Mouse (Mus musculus) kidney, embryonic 16.5 days (tissue): ENCODE results near the gene Dnah1. TPM values are rescaled to one million over a fixed set of nuclear protein-coding genes. Genes with fewer than 3 reads are reported as not detected.

Source experiments
- ATAC-seq: fragments of 200-750 bp; cut with Nextera tagmentation; 2 replicates; pipeline ENCODE4 v1.8.0; 2017; ENCODE audit warnings: moderate TSS enrichment; ENCODE audit not compliant: low FRiP score, low TSS enrichment
- H3K27ac ChIP-seq: fragments of 300-500 bp; sonication (generic); 2 replicates; pipeline ENCODE4 v1.5.1; 2014; ENCODE audit warnings: low read length
- H3K27me3 ChIP-seq: fragments of 300-500 bp; sonication (generic); 2 replicates; pipeline ENCODE4 v1.6.1; 2014; ENCODE audit warnings: low read length, control low read depth, mixed read lengths; ENCODE audit not compliant: insufficient read depth
- H3K36me3 ChIP-seq: fragments of 300-500 bp; sonication (generic); 2 replicates; pipeline ENCODE4 v1.6.1; 2014; ENCODE audit warnings: low read length, control low read depth, mixed read lengths; ENCODE audit not compliant: insufficient read depth
- H3K4me1 ChIP-seq: fragments of 300-500 bp; sonication (generic); 2 replicates; pipeline ENCODE4 v1.6.1; 2014; ENCODE audit warnings: low read length, control low read depth, mixed read lengths; ENCODE audit not compliant: insufficient read depth
- H3K4me2 ChIP-seq: fragments of 300-500 bp; sonication (generic); replicated peaks from 2 replicates; pipeline ENCODE4 v1.6.1; 2014; ENCODE audit warnings: low read depth, low read length
- H3K4me3 ChIP-seq: fragments of 300-500 bp; sonication (generic); 2 replicates; pipeline ENCODE4 v1.5.1; 2014; ENCODE audit warnings: mild to moderate bottlenecking, low read length
- H3K9ac ChIP-seq: fragments of 300-500 bp; sonication (generic); replicated peaks from 2 replicates; pipeline ENCODE4 v1.6.1; 2014; ENCODE audit warnings: low read length
- H3K9me3 ChIP-seq: fragments of 300-500 bp; sonication (generic); 2 replicates; pipeline ENCODE4 v1.6.1; 2016; ENCODE audit warnings: low read length, control low read depth
- WGBS: fragments of 180-500 bp; shearing (Covaris S2); extraction: QIAGEN DNeasy Blood & Tissue Kit; methylation state at CpG from one replicate; pipeline ENCODE4 v1.1.7; 2014; 5-methylcytosine and 5-hydroxymethylcytosine counted together
- polyA plus RNA-seq: library from polyadenylated mRNA; unstranded; fragments of >200 nt; fragmentation: Nextera tagmentation; extraction: Ambion mirVana; gene quantifications from 2 replicates; pipeline ENCODE4 v1.2.1, GENCODE M21; 2015

Dnah1 gene
- polyA plus RNA-seq, 1 experiment from 2014 or later, result 7.7 TPM

- H3K36me3 ChIP-seq, result peaks cover 4% of the 10 kb centered on the region
- no peaks in the 10 kb centered on the region for H3K9me3 ChIP-seq
- no peak overlapping the region for H3K27ac ChIP-seq
- H3K9ac ChIP-seq, result no peak overlapping the region
- peaks cover 15% of the 10 kb centered on the region for H3K4me1 ChIP-seq
- no peak overlapping the region for H3K4me3 ChIP-seq
- H3K4me2 ChIP-seq, result no peak overlapping the region
- WGBS, result 91% methylated on average over 6 of the region's 6 CpGs
- no peak for ATAC-seq
- H3K27me3 ChIP-seq, result no peaks in the 10 kb centered on the region
Measured at GRCm38 (mm10) chr14:31248396-31248795, 75.3 kb downstream of the Dnah1 start.

GRCm38 (mm10) chr14:31245946-31246345 lies 77.8 kb downstream of the Dnah1 start:
- no peaks in the 10 kb centered on the region for H3K36me3 ChIP-seq
- no peak for ATAC-seq
- H3K9me3 ChIP-seq, result no peaks in the 10 kb centered on the region
- H3K4me3 ChIP-seq, result no peak overlapping the region
- H3K27ac ChIP-seq, result no peak overlapping the region
- 0 out of 2 replicates have a peak, but pooled peaks cover 5% of the 10 kb centered on the region for H3K4me1 ChIP-seq
- WGBS, result 77% methylated on average over 1 of the region's 1 CpGs
- H3K27me3 ChIP-seq, result no peaks in the 10 kb centered on the region
- no peak overlapping the region for H3K4me2 ChIP-seq
- H3K9ac ChIP-seq, result no peak overlapping the region

- Histone ChIP-seq H3K27me3 (no peaks in the 10 kb centered on the region), H3K4me3 (no peak overlapping the region), H3K4me1 (no peaks in the 10 kb centered on the region), H3K27ac (no peak overlapping the region), H3K4me2 (no peak overlapping the region), H3K36me3 (no peaks in the 10 kb centered on the region), H3K9me3 (no peaks in the 10 kb centered on the region), H3K9ac (no peak overlapping the region)
- no peak for ATAC-seq
- 73% methylated on average over 1 of the region's 1 CpGs for WGBS
Measured at GRCm38 (mm10) chr14:31244777-31245176, 78.9 kb downstream of the Dnah1 start.

GRCm38 (mm10) chr14:31240528-31240927 lies 83.2 kb downstream of the Dnah1 start:
- no peak for ATAC-seq
- Histone ChIP-seq H3K4me2 (no peak overlapping the region), H3K4me1 (no peaks in the 10 kb centered on the region), H3K4me3 (no peak overlapping the region), H3K9me3 (no peaks in the 10 kb centered on the region), H3K36me3 (no peaks in the 10 kb centered on the region), H3K9ac (no peak overlapping the region), H3K27me3 (no peaks in the 10 kb centered on the region), H3K27ac (no peak overlapping the region)
- WGBS, result 49% methylated on average over 3 of the region's 3 CpGs

- no peak overlapping the region for H3K9ac ChIP-seq
- ATAC-seq, result no peak
- H3K4me3 ChIP-seq, result no peak overlapping the region
- no peaks in the 10 kb centered on the region for H3K9me3 ChIP-seq
- no peaks in the 10 kb centered on the region for H3K36me3 ChIP-seq
- no peaks in the 10 kb centered on the region for H3K27me3 ChIP-seq
- WGBS, result 82% methylated on average over 7 of the region's 7 CpGs
- peaks cover 6% of the 10 kb centered on the region; the same call in 1 of the 2 replicates for H3K4me1 ChIP-seq
- H3K27ac ChIP-seq, result no peak overlapping the region
- H3K4me2 ChIP-seq, result no peak overlapping the region
Measured at GRCm38 (mm10) chr14:31237101-31237882, 86.4 kb downstream of the Dnah1 start.

- peak; percentile 47; the same call in 1 of the 2 replicates for ATAC-seq
- H3K9me3 ChIP-seq, result no peaks in the 10 kb centered on the region
- no peaks in the 10 kb centered on the region for H3K36me3 ChIP-seq
- no peak overlapping the region; the same call in 1 of the 2 replicates for H3K9ac ChIP-seq
- 16% methylated on average over 11 of the region's 11 CpGs for WGBS
- H3K4me3 ChIP-seq, result no peak overlapping the region
- no peak overlapping the region for H3K4me2 ChIP-seq
- H3K27ac ChIP-seq, result peak overlapping the region; percentile 76
- no peaks in the 10 kb centered on the region for H3K27me3 ChIP-seq
- peaks cover 37% of the 10 kb centered on the region for H3K4me1 ChIP-seq
Measured at GRCm38 (mm10) chr14:31233996-31234591, 89.6 kb downstream of the Dnah1 start.

GRCm38 (mm10) chr14:31233070-31233995 lies 90.4 kb downstream of the Dnah1 start:
- ATAC-seq, result peak; percentile 35; the same call in 1 of the 2 replicates
- Histone ChIP-seq H3K27me3 (no peaks in the 10 kb centered on the region), H3K27ac (peak overlapping the region; percentile 76), H3K36me3 (no peaks in the 10 kb centered on the region), H3K4me3 (no peak overlapping the region), H3K4me2 (no peak overlapping the region), H3K9me3 (no peaks in the 10 kb centered on the region), H3K4me1 (peaks cover 44% of the 10 kb centered on the region), H3K9ac (no peak overlapping the region)
- WGBS, result 68% methylated on average over 14 of the region's 14 CpGs

- 80% methylated on average over 13 of the region's 13 CpGs for WGBS
- H3K4me2 ChIP-seq, result no peak overlapping the region
- H3K27me3 ChIP-seq, result no peaks in the 10 kb centered on the region
- no peaks in the 10 kb centered on the region for H3K36me3 ChIP-seq
- no peak for ATAC-seq
- H3K9ac ChIP-seq, result peak overlapping the region; percentile 39; the same call in 1 of the 2 replicates
- H3K9me3 ChIP-seq, result no peaks in the 10 kb centered on the region
- H3K4me3 ChIP-seq, result no peak overlapping the region
- peak overlapping the region; percentile 70 for H3K27ac ChIP-seq
- H3K4me1 ChIP-seq, result peaks cover 49% of the 10 kb centered on the region
Measured at GRCm38 (mm10) chr14:31232404-31233069, 91.2 kb downstream of the Dnah1 start.

- H3K4me3 ChIP-seq, result no peak overlapping the region
- H3K27ac ChIP-seq, result peak overlapping the region; percentile 54; the same call in 1 of the 2 replicates
- no peaks in the 10 kb centered on the region for H3K9me3 ChIP-seq
- H3K27me3 ChIP-seq, result no peaks in the 10 kb centered on the region
- no peak for ATAC-seq
- 51% methylated on average over 8 of the region's 8 CpGs for WGBS
- H3K9ac ChIP-seq, result 0 out of 2 replicates have a peak overlapping the region, but pooled peaks have one; percentile 18
- no peaks in the 10 kb centered on the region for H3K36me3 ChIP-seq
- peaks cover 64% of the 10 kb centered on the region for H3K4me1 ChIP-seq
- H3K4me2 ChIP-seq, result no peak overlapping the region
Measured at GRCm38 (mm10) chr14:31230442-31230841, 93.3 kb downstream of the Dnah1 start.
